Mouse (Mus musculus) heart, embryonic 11.5 days (tissue): ENCODE measurements around the gene Ttll9. TPM values are rescaled to one million over a fixed set of nuclear protein-coding genes. Genes with fewer than 3 reads are reported as not detected.

ENCODE experiments used
- ATAC-seq: fragments of 200-750 bp; cut with Nextera tagmentation; replicated peaks from 2 replicates; pipeline ENCODE4 v1.8.0; 2017; ENCODE audit warnings: moderate library complexity; ENCODE audit not compliant: insufficient number of reproducible peaks, low FRiP score, low TSS enrichment
- H3K27ac ChIP-seq: fragments of 300-500 bp; sonication (generic); 2 replicates; pipeline ENCODE4 v1.5.1; 2014; ENCODE audit warnings: mild to moderate bottlenecking, low read depth, low read length
- H3K27me3 ChIP-seq: fragments of 300-500 bp; sonication (generic); 2 replicates; pipeline ENCODE4 v1.6.1; 2014; ENCODE audit warnings: mild to moderate bottlenecking, low read length, mixed read lengths; ENCODE audit not compliant: control insufficient read depth, insufficient read depth
- H3K36me3 ChIP-seq: fragments of 300-500 bp; sonication (generic); 2 replicates; pipeline ENCODE4 v1.6.1; 2014; ENCODE audit warnings: mild to moderate bottlenecking, low read length, moderate library complexity, mixed read lengths; ENCODE audit not compliant: control insufficient read depth, insufficient read depth
- H3K4me1 ChIP-seq: fragments of 300-500 bp; sonication (generic); 2 replicates; pipeline ENCODE4 v1.6.1; 2014; ENCODE audit warnings: low read length; ENCODE audit not compliant: control insufficient read depth, insufficient read depth
- H3K4me2 ChIP-seq: fragments of 300-500 bp; sonication (generic); 2 replicates; pipeline ENCODE4 v1.6.1; 2014; ENCODE audit warnings: mild to moderate bottlenecking, moderate library complexity
- H3K4me3 ChIP-seq: fragments of 300-500 bp; sonication (generic); 2 replicates; pipeline ENCODE4 v1.5.1; 2014; ENCODE audit warnings: low read depth, low read length
- H3K9ac ChIP-seq: fragments of 300-500 bp; sonication (generic); 2 replicates; pipeline ENCODE4 v1.6.1; 2014; ENCODE audit warnings: mild to moderate bottlenecking, low read depth, low read length, moderate library complexity
- H3K9me3 ChIP-seq: fragments of 300-500 bp; sonication (generic); replicated peaks from 2 replicates; pipeline ENCODE4 v1.6.1; 2016; ENCODE audit warnings: low read length; ENCODE audit not compliant: control insufficient read depth
- WGBS: fragments of 180-500 bp; shearing (Covaris S2); extraction: QIAGEN DNeasy Blood & Tissue Kit; methylation state at CpG from one replicate; pipeline ENCODE4 v1.1.7; 2014; ENCODE audit not compliant: insufficient replicate concordance; 5-methylcytosine and 5-hydroxymethylcytosine counted together
- polyA plus RNA-seq: library from polyadenylated mRNA; unstranded; fragments of >200 nt; fragmentation: Nextera tagmentation; extraction: Ambion mirVana; gene quantifications from 2 replicates; pipeline ENCODE4 v1.2.1, GENCODE M21; 2014

Ttll9 gene
- polyA plus RNA-seq, 1 experiment from 2014 or later: 0.76 TPM

DNA sequence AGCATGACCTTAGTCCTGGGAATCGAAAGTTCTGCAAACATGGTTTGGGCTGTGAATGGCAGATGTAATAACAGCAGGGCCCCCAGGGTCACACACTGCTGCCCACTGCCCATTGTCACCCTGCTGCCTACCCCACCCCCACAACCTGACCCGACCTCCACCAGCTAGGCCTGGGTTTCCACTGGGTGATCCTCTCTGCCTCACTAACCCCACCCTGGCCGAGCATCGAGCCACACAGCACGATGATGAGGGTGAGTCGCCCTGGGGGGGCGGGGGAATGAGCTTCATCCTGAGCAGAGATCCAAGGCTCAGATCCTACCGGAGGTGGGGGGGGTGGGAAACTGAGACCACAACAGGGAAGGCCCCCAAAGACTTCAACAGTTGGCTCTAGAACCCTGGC is 38.2 kb upstream of the Ttll9 start:
- Histone ChIP-seq H3K9me3 (no peaks in the 10 kb centered on the region), H3K27me3 (peaks cover 7% of the 10 kb centered on the region; the same call in 1 of the 2 replicates), H3K36me3 (no peaks in the 10 kb centered on the region), H3K4me1 (peaks cover 22% of the 10 kb centered on the region), H3K9ac (no peak overlapping the region), H3K4me3 (no peak overlapping the region), H3K4me2 (no peak overlapping the region), H3K27ac (no peak overlapping the region)
- ATAC-seq: no peak
- WGBS: 62% methylated on average over 8 of the region's 8 CpGs

DNA sequence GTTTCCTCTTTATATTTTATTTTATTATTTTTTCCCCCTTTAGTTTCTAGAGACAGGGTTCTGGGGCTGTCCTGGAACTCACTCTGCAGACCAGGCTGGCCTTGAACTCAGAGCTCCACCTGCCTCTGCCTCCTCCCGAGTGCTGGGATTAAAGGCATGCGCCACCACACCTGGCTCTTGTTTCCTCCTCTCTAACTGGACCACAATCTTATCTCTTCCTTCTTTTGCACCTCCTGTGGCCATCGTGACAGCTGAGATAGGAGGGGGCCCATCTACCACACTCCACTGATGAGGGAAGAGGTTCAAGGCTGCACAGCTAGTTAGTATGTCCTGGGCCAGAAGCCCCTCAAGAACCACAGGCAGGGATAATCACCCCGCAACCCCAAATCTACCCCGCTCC is 37.7 kb upstream of the Ttll9 start:
- Histone ChIP-seq H3K9me3 (no peaks in the 10 kb centered on the region), H3K27me3 (peaks cover 7% of the 10 kb centered on the region; the same call in 1 of the 2 replicates), H3K9ac (no peak overlapping the region), H3K27ac (no peak overlapping the region), H3K4me2 (no peak overlapping the region), H3K4me3 (no peak overlapping the region), H3K4me1 (peaks cover 22% of the 10 kb centered on the region), H3K36me3 (no peaks in the 10 kb centered on the region)
- ATAC-seq: no peak
- WGBS: 54% methylated on average over 5 of the region's 5 CpGs

DNA sequence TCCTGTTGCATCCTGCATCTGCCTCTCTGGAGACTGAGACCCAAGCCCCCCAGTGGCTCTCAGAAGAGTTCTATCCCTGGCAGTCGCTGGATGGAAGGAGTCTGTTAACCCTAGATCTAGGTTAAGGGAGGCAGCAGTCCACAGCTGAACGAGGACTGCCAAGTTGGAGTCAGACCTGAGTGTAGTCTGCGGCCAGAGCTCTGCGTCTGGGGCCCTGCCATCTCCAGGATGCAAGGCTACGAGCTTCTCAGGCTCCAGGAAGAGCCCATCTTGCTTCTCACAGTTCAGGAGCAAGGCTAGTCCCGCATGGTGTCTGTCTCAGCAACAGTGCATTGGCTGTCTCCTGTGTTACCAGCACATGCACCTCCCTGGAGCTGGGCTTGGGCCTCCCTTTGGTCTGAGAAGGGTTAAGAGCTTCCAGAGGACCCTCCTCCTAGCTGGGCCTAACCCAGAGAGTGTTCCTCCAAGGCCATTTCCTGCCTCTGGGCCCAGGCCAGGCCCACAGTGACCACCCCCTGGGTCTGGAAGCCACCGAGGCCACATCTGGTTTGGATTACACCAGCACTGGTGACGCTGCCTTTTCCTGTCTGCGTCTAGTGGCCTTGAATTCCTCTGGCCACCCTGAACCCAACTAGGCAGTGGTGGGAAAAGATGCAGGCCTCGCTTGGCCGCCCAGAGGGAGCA is 37.0 kb upstream of the Ttll9 start:
- 38% methylated on average over 11 of the region's 11 CpGs for WGBS
- peaks cover 22% of the 10 kb centered on the region for H3K4me1 ChIP-seq
- no peaks in the 10 kb centered on the region for H3K36me3 ChIP-seq
- H3K9ac ChIP-seq: 0 out of 2 replicates have a peak overlapping the region, but pooled peaks have one; percentile 16
- H3K4me3 ChIP-seq: no peak overlapping the region
- H3K4me2 ChIP-seq: no peak overlapping the region
- H3K9me3 ChIP-seq: no peaks in the 10 kb centered on the region
- peak overlapping the region; percentile 75 for H3K27ac ChIP-seq
- 0 out of 2 replicates have a peak, but pooled peaks cover 5% of the 10 kb centered on the region for H3K27me3 ChIP-seq
- ATAC-seq: peak; percentile 37

DNA sequence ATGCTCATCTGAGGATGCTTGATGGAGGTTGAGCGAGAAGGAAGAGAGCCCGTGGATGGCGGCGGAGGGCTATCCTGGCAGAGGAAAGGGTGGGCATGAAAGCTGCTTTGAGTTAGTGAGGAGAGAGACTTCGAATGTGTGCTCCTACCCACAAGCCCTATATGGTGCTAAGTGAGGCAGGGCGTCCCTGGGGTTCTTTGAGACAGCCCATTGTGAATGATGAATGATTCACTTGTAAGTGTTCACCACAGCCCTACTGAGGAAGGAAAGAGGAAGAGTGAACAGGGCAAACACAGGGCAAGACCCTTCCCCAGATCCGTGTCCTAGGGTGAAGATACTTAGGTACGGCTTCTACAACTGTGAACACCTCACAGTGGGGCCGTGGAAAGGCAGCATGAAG is 35.4 kb upstream of the Ttll9 start:
- no peak overlapping the region for H3K4me3 ChIP-seq
- peaks cover 9% of the 10 kb centered on the region; the same call in 1 of the 2 replicates for H3K27me3 ChIP-seq
- H3K4me1 ChIP-seq: peaks cover 21% of the 10 kb centered on the region
- WGBS: 69% methylated on average over 9 of the region's 9 CpGs
- no peak overlapping the region for H3K4me2 ChIP-seq
- no peaks in the 10 kb centered on the region for H3K36me3 ChIP-seq
- ATAC-seq: no peak
- H3K27ac ChIP-seq: no peak overlapping the region
- no peaks in the 10 kb centered on the region for H3K9me3 ChIP-seq
- no peak overlapping the region for H3K9ac ChIP-seq

DNA sequence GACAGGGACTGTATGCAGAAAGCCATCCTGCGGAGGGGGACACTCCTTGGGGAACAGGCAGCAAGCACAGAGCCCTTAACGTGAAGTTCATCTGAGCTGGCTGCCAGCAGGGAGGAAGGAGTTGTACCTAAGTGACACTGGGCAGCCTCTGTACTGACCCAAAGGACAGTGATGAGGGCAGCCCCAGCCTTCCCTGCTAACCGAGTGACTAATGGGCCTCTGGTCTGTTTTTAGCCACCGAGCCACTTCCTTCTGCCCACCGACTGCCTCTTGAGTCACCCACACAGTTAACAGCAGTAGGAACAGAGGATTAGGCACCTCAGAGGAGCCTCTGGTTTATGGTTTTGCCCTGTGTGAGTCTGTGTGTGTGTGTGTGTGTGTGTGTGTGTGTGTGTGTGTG is 34.9 kb upstream of the Ttll9 start:
- no peak overlapping the region for H3K4me3 ChIP-seq
- H3K4me1 ChIP-seq: peaks cover 16% of the 10 kb centered on the region
- H3K9ac ChIP-seq: no peak overlapping the region
- no peak overlapping the region for H3K27ac ChIP-seq
- no peak overlapping the region for H3K4me2 ChIP-seq
- WGBS: 36% methylated on average over 5 of the region's 5 CpGs
- ATAC-seq: no peak
- H3K9me3 ChIP-seq: no peaks in the 10 kb centered on the region
- H3K36me3 ChIP-seq: no peaks in the 10 kb centered on the region
- peaks cover 9% of the 10 kb centered on the region; the same call in 1 of the 2 replicates for H3K27me3 ChIP-seq

DNA sequence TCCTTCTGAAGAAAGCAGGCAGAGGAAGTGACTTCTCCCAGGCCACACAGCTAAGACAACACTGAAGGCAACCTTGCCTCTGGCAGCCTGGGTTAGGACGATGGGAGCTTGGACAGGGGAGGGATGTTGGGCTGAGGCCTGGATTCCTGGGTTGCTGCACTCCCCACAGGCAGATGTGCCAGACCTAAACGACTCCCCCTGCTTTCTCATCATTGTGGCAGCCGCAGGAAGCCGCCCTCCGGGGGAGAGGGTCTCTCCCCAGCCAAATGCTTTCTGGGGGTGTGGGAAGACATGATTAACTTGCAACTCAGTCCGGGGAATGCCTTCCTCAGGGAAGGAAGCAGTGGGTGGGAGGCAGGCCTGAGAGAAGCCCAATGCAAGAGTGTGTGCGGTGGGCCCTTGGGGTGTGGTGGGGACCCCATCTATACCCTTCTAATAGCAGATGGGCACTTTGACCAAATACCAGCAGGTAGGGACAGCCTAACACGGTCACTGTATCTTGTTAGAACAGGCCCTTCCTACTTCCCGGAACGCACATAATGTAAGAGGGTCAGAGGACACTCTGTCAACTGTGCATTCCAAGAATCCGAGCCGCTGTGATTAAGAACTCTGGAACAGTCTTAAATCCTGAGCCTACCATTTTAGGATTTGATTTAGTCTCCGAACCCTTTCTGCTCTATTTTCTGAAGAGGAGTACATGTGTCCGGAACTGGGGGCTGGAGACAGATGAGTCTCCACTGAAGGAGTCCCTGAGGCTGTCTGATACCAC is 33.9 kb upstream of the Ttll9 start:
- peaks cover 18% of the 10 kb centered on the region for H3K4me1 ChIP-seq
- H3K27me3 ChIP-seq: peaks cover 7% of the 10 kb centered on the region; the same call in 1 of the 2 replicates
- H3K36me3 ChIP-seq: no peaks in the 10 kb centered on the region
- H3K4me2 ChIP-seq: no peak overlapping the region
- no peak for ATAC-seq
- H3K27ac ChIP-seq: no peak overlapping the region
- WGBS: 41% methylated on average over 14 of the region's 14 CpGs
- no peaks in the 10 kb centered on the region for H3K9me3 ChIP-seq
- H3K9ac ChIP-seq: no peak overlapping the region
- no peak overlapping the region for H3K4me3 ChIP-seq

DNA sequence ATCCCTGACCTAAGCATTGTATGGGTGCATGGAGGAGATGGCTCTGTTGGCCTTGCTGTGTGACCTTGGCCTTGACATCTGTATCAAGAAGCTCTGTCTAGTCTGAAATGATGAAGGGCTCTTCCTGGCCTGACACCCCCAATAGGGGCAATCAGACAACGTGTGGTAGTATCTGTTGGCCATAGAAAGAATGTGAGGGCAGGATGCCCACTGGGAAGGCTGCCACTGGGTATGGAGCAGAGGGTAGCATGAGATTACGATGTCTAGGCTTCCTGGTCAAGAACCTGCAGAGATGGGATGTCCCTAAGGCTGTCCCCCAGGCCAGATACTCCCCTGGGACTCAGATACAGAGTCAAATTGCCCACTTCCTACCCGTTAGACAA is 33.3 kb upstream of the Ttll9 start:
- no peak for ATAC-seq
- Histone ChIP-seq H3K4me2 (no peak overlapping the region), H3K27me3 (peaks cover 7% of the 10 kb centered on the region; the same call in 1 of the 2 replicates), H3K9me3 (no peaks in the 10 kb centered on the region), H3K4me3 (no peak overlapping the region), H3K27ac (no peak overlapping the region), H3K36me3 (no peaks in the 10 kb centered on the region), H3K9ac (no peak overlapping the region), H3K4me1 (peaks cover 18% of the 10 kb centered on the region)
- WGBS: 66% methylated on average over 3 of the region's 3 CpGs

DNA sequence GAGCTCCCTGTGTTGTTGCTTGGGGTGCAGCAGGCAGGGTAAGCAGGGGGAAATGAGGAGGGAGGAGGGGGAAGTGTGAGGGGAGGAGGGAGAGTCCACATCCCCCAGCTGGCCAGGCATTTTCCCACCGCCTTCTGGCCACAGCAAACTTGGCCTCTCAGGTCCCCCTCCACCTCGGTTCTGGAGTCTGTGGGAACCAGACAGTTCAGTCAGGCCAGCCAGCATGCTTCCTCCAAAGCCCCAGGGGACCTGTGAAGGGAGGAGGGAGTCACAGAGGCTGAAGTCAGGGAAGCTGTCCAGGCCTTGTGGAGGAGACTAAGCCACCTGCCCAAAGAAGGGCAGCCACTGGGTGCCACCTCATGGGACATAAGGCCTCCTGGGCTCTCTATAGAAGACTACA is 32.0 kb upstream of the Ttll9 start:
- H3K36me3 ChIP-seq: no peaks in the 10 kb centered on the region
- no peak for ATAC-seq
- H3K27ac ChIP-seq: no peak overlapping the region
- no peak overlapping the region for H3K4me3 ChIP-seq
- H3K4me1 ChIP-seq: peaks cover 15% of the 10 kb centered on the region
- no peaks in the 10 kb centered on the region for H3K9me3 ChIP-seq
- WGBS: 34% methylated on average over 2 of the region's 2 CpGs
- peaks cover 9% of the 10 kb centered on the region; the same call in 1 of the 2 replicates for H3K27me3 ChIP-seq
- H3K4me2 ChIP-seq: no peak overlapping the region
- H3K9ac ChIP-seq: no peak overlapping the region
